Mouse (Mus musculus) limb, embryonic 14.5 days (tissue): ENCODE results near the gene Oit3. TPM values are rescaled to one million over a fixed set of nuclear protein-coding genes. Genes with fewer than 3 reads are reported as not detected.

ENCODE experiments used
- ATAC-seq: fragments of 200-750 bp; cut with Nextera tagmentation; 2 replicates; pipeline ENCODE4 v1.8.0; 2017; ENCODE audit warnings: low read depth, moderate number of reproducible peaks, moderate TSS enrichment; ENCODE audit not compliant: low FRiP score
- DNase-seq: peaks from one replicate; pipeline ENCODE4 v3.0.0-alpha.2; 2015; ENCODE audit warnings: low spot score
- H3K27ac ChIP-seq: fragments of 300-500 bp; sonication (generic); replicated peaks from 2 replicates; pipeline ENCODE4 v1.5.1; 2014; ENCODE audit warnings: low read depth, mild to moderate bottlenecking, low read length, moderate library complexity, mixed read lengths
- H3K27me3 ChIP-seq: fragments of 300-500 bp; sonication (generic); 2 replicates; pipeline ENCODE4 v1.6.1; 2014; ENCODE audit warnings: low read length, mixed read lengths; ENCODE audit not compliant: control insufficient read depth, insufficient read depth
- H3K36me3 ChIP-seq: fragments of 300-500 bp; sonication (generic); 2 replicates; pipeline ENCODE4 v1.6.1; 2014; ENCODE audit warnings: mild to moderate bottlenecking, low read length, moderate library complexity, mixed read lengths; ENCODE audit not compliant: control insufficient read depth, insufficient read depth
- H3K4me1 ChIP-seq: fragments of 300-500 bp; sonication (generic); 2 replicates; pipeline ENCODE4 v1.6.1; 2014; ENCODE audit warnings: antibody characterized with exemption, low read length, mixed read lengths; ENCODE audit not compliant: control insufficient read depth, insufficient read depth
- H3K4me2 ChIP-seq: fragments of 300-500 bp; sonication (generic); replicated peaks from 2 replicates; pipeline ENCODE4 v1.6.1; 2014; ENCODE audit warnings: low read depth, mild to moderate bottlenecking, low read length, moderate library complexity; ENCODE audit not compliant: severe bottlenecking
- H3K4me3 ChIP-seq: fragments of 300-500 bp; sonication (generic); replicated peaks from 2 replicates; pipeline ENCODE4 v1.5.1; 2014; ENCODE audit warnings: low read length
- H3K9ac ChIP-seq: fragments of 300-500 bp; sonication (generic); 2 replicates; pipeline ENCODE4 v1.6.1; 2014; ENCODE audit warnings: mild to moderate bottlenecking, low read depth, low read length, moderate library complexity; ENCODE audit not compliant: severe bottlenecking
- H3K9me3 ChIP-seq: fragments of 300-500 bp; sonication (generic); 2 replicates; pipeline ENCODE4 v1.6.1; 2016; ENCODE audit warnings: low read length; ENCODE audit not compliant: control insufficient read depth
- POLR2A ChIP-seq: fragments of 200-500 bp; IDR thresholded peaks from 2 replicates; pipeline ENCODE4 v1.8.0; 2012; ENCODE audit warnings: inconsistent platforms, mild to moderate bottlenecking, moderate library complexity, borderline replicate concordance; ENCODE audit not compliant: insufficient read depth, insufficient read length; ENCODE audit errors: extremely low read depth
- WGBS: fragments of 180-500 bp; shearing (Covaris S2); extraction: QIAGEN DNeasy Blood & Tissue Kit; methylation state at CpG from one replicate; pipeline ENCODE4 v1.1.7; 2014; 5-methylcytosine and 5-hydroxymethylcytosine counted together
- polyA plus RNA-seq, 2 experiments: library from polyadenylated mRNA; depleted of rRNA in 1 of 2; stranded (reverse) in 1 of 2; unstranded in 1 of 2; fragments of >200 nt; fragmentation: Nextera tagmentation in 1 of 2; extraction: Ambion mirVana in 1 of 2; gene quantifications; 2 replicates each; pipeline versions ENCODE4 v1.2.1 to v1.2.3; 2012 to 2014

The Oit3 gene
- polyA plus RNA-seq, 2 experiments = 0.67 to 1.2 TPM

GRCm38 (mm10) chr10:59430701-59431218, 10.8 kb downstream of the Oit3 start:
- Histone ChIP-seq H3K4me3 (no peak overlapping the region), H3K9me3 (no peaks in the 10 kb centered on the region), H3K36me3 (no peaks in the 10 kb centered on the region), H3K4me2 (no peak overlapping the region), H3K4me1 (no peaks in the 10 kb centered on the region), H3K27me3 (no peaks in the 10 kb centered on the region), H3K9ac (no peak overlapping the region), H3K27ac (no peak overlapping the region)
- no peak for DNase-seq
- WGBS = 73% methylated on average over 6 of the region's 6 CpGs
- no peak for TF ChIP-seq POLR2A
- no peak for ATAC-seq

- ATAC-seq (no peak), DNase-seq (no peak)
- Histone ChIP-seq H3K4me1 (peaks cover 8% of the 10 kb centered on the region), H3K4me3 (no peak overlapping the region), H3K27me3 (no peaks in the 10 kb centered on the region), H3K4me2 (no peak overlapping the region), H3K27ac (no peak overlapping the region), H3K9ac (no peak overlapping the region), H3K36me3 (no peaks in the 10 kb centered on the region), H3K9me3 (no peaks in the 10 kb centered on the region)
- 77% methylated on average over 16 of the region's 16 CpGs for WGBS
- no peak for TF ChIP-seq POLR2A
Measured at GRCm38 (mm10) chr10:59429448-59430135, 12.0 kb downstream of the Oit3 start.

GRCm38 (mm10) chr10:59426371-59426770, 15.2 kb downstream of the Oit3 start:
- no peaks in the 10 kb centered on the region for H3K9me3 ChIP-seq
- DNase-seq (no peak), ATAC-seq (no peak)
- no peak overlapping the region for H3K4me2 ChIP-seq
- H3K4me3 ChIP-seq = no peak overlapping the region
- H3K4me1 ChIP-seq = peaks cover 15% of the 10 kb centered on the region
- no peak overlapping the region for H3K27ac ChIP-seq
- no peak overlapping the region for H3K9ac ChIP-seq
- H3K27me3 ChIP-seq = no peaks in the 10 kb centered on the region
- no peaks in the 10 kb centered on the region for H3K36me3 ChIP-seq
- WGBS = 86% methylated on average over 4 of the region's 4 CpGs
- no peak for TF ChIP-seq POLR2A

- Histone ChIP-seq H3K27ac (no peak overlapping the region), H3K4me1 (peaks cover 15% of the 10 kb centered on the region), H3K4me2 (no peak overlapping the region), H3K27me3 (no peaks in the 10 kb centered on the region), H3K9ac (no peak overlapping the region), H3K4me3 (no peak overlapping the region), H3K9me3 (no peaks in the 10 kb centered on the region), H3K36me3 (no peaks in the 10 kb centered on the region)
- TF ChIP-seq POLR2A = no peak
- DNase-seq (peak; percentile 36), ATAC-seq (peak; percentile 53; the same call in 1 of the 2 replicates)
- whole genome bisulfite sequencing = 73% methylated on average over 7 of the region's 7 CpGs
Measured at GRCm38 (mm10) chr10:59425369-59425768, 16.2 kb downstream of the Oit3 start.

GRCm38 (mm10) chr10:59424453-59424852, 17.1 kb downstream of the Oit3 start:
- Histone ChIP-seq H3K36me3 (no peaks in the 10 kb centered on the region), H3K27ac (no peak overlapping the region), H3K4me1 (peaks cover 15% of the 10 kb centered on the region), H3K4me3 (no peak overlapping the region), H3K4me2 (no peak overlapping the region), H3K27me3 (no peaks in the 10 kb centered on the region), H3K9ac (no peak overlapping the region), H3K9me3 (no peaks in the 10 kb centered on the region)
- ATAC-seq (no peak), DNase-seq (no peak)
- TF ChIP-seq POLR2A = no peak
- 59% methylated on average over 3 of the region's 3 CpGs for WGBS
